Mouse (Mus musculus) myocyte (in vitro differentiated cells): ENCODE measurements at regions not wholly inside any gene's neighbourhood (a gene's known extent, or its start where the extent isn't known, plus 50 kb on each side); places are given as distances from the start of the nearest gene placed in this dataset.

Source experiments
- CEBPB ChIP-seq: IDR thresholded peaks from 2 replicates; pipeline ENCODE4 v1.6.1; 2011; ENCODE audit warnings: mild to moderate bottlenecking, moderate library complexity; ENCODE audit not compliant: poor library complexity, insufficient read depth, severe bottlenecking
- E2F4 ChIP-seq: IDR thresholded peaks from one replicate; pipeline ENCODE4 v1.6.1; 2011; ENCODE audit warnings: mild to moderate bottlenecking, control low read depth, moderate library complexity; ENCODE audit not compliant: insufficient read depth
- MAX ChIP-seq: IDR thresholded peaks from one replicate; pipeline ENCODE4 v1.6.1; 2011; ENCODE audit warnings: low read depth, mild to moderate bottlenecking, control low read depth
- MYOD1 ChIP-seq, 3 experiments: IDR thresholded peaks; one replicate each; pipeline ENCODE4 v1.6.1; 2011; ENCODE audit warnings: control low read depth in 2 of 3, low read depth in 2 of 3, mild to moderate bottlenecking in 2 of 3, moderate library complexity in 1 of 3; ENCODE audit not compliant: insufficient read length in 2 of 3, control insufficient read depth in 1 of 3
- MYOG ChIP-seq, 3 experiments: IDR thresholded peaks; one replicate each; pipeline ENCODE4 v1.6.1; 2011; ENCODE audit warnings: control low read depth in 2 of 3, low read depth in 2 of 3, mild to moderate bottlenecking in 2 of 3; ENCODE audit not compliant: insufficient read length in 2 of 3, control insufficient read depth in 1 of 3, insufficient read depth in 1 of 3
- POLR2A ChIP-seq: IDR thresholded peaks from one replicate; pipeline ENCODE4 v1.6.1; 2011; ENCODE audit warnings: low read depth, mild to moderate bottlenecking, control low read depth, moderate library complexity; ENCODE audit not compliant: insufficient read length
- POLR2AphosphoS2 ChIP-seq: IDR thresholded peaks from one replicate; pipeline ENCODE4 v1.6.1; 2011; ENCODE audit warnings: low read depth, control low read depth; ENCODE audit not compliant: insufficient read length
- REST ChIP-seq: IDR thresholded peaks from one replicate; pipeline ENCODE4 v1.6.1; 2011; ENCODE audit warnings: mild to moderate bottlenecking, control low read depth, moderate library complexity; ENCODE audit not compliant: insufficient read depth, insufficient read length
- SRF ChIP-seq: IDR thresholded peaks from one replicate; pipeline ENCODE4 v1.6.1; 2011; ENCODE audit warnings: low read depth; ENCODE audit not compliant: control insufficient read depth, insufficient read length
- TCF3 ChIP-seq: IDR thresholded peaks from one replicate; pipeline ENCODE4 v1.6.1; 2011; ENCODE audit warnings: low read depth, control low read depth; ENCODE audit not compliant: insufficient read length
- USF1 ChIP-seq: IDR thresholded peaks from one replicate; pipeline ENCODE4 v1.6.1; 2011; ENCODE audit warnings: low read depth, mild to moderate bottlenecking, control low read depth, moderate library complexity

DNA sequence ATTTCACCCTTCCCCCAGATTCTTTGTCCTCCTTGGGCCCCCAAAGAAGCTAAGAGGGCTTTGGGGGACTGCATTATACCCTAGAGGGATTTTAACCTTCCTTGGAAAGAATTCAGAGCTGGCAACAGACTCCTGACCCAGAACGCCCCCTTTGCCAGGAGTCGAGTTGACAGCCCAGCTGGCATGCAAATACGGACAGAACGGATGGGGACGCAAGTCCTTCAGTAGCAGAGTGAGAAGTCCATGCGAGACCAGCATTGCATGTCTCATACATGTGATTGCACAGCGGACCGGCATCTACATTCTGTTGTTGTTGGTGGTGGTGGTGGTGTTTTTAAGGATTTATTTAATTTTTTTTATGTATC, 92.1 kb upstream of the Gpr12 start:
- TF ChIP-seq SRF (no peak), CEBPB (no peak), MYOD1 (IDR thresholded peaks at IDR 0.05; ENCODE audit: control insufficient read depth in 1 of 3, insufficient read length in 2 of 3, low read depth in 2 of 3) (no peak), POLR2A (no peak), REST (no peak), TCF3 (no peak), MAX (no peak), POLR2AphosphoS2 (no peak), E2F4 (no peak), USF1 (no peak), MYOG (IDR thresholded peaks at IDR 0.05; ENCODE audit: control insufficient read depth in 1 of 3, insufficient read depth in 1 of 3, insufficient read length in 2 of 3, low read depth in 2 of 3) (no peak)
